Mouse (Mus musculus) layer of hippocampus, adult 11-12 months (tissue): Measurements from ENCODE around the gene Zfpm1.

Source experiments
- DNase-seq: peaks from one replicate; pipeline ENCODE4 v3.0.0; 2022; ENCODE audit warnings: low spot score

Gene Zfpm1

GRCm38 (mm10) chr8:122376365-122377231, 94.7 kb downstream of the Zfpm1 start, which contains the start of gene Zc3h18:
Gene Zc3h18, plus strand, starts transcription at chr8:122376609.
- peak; percentile 99 for DNase-seq

GRCm38 (mm10) chr8:122383039-122383438, 101.1 kb downstream of the Zfpm1 start:
- DNase-seq: no peak
